Mouse (Mus musculus) kidney, adult 2 months (tissue): Measurements from ENCODE around the gene Asb6.

Experiments
- CTCF ChIP-seq: fragments of 200-500 bp; conservative IDR thresholded peaks from 2 replicates; pipeline ENCODE4 v1.5.1; 2011; ENCODE audit warnings: low read depth, mild to moderate bottlenecking, control low read depth, low read length, moderate library complexity, mixed read lengths; ENCODE audit not compliant: insufficient read depth, insufficient read length
- POLR2A ChIP-seq: fragments of 200-500 bp; IDR thresholded peaks from one replicate; pipeline ENCODE4 v1.6.1; 2011; ENCODE audit warnings: low read depth, low read length, control low read depth

DNA sequence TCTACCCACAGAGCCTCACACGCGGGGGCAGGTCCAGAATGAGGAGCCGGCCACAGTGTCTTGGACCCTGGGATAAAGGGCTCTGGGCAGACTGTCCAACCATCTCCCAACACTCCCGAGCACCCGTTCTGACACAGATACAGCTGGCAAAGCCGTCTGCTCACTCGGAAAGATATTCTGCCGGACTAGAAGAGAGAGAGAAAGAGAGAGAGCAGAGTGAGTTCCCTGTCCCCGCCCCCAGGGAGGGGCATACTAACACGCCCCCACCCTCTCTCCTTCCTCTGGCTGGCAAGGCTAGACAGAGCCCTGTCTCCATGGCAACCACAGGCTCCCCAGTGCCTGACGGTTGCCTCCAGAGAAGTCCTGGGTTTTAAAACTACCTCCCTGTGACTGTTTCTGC, 33.8 kb downstream of the Asb6 start:
- TF ChIP-seq CTCF (no peak), POLR2A (no peak)
